Mouse (Mus musculus): Measurements from ENCODE around the gene Scgb1b20. TPM values are rescaled to one million over a fixed set of nuclear protein-coding genes. Genes with fewer than 3 reads are reported as not detected.
"Not testable (repeated sequence)": the region's sequence is repeated elsewhere in the genome, so short reads cannot be mapped to it uniquely, and the experiment has no call there.

Gene Scgb1b20
- total RNA-seq (2015; ENCODE audit: low replicate concordance) (not detected in 2 replicates), total RNA-seq (2017; ENCODE audit: low replicate concordance) (not detected in 2 replicates)

DNA sequence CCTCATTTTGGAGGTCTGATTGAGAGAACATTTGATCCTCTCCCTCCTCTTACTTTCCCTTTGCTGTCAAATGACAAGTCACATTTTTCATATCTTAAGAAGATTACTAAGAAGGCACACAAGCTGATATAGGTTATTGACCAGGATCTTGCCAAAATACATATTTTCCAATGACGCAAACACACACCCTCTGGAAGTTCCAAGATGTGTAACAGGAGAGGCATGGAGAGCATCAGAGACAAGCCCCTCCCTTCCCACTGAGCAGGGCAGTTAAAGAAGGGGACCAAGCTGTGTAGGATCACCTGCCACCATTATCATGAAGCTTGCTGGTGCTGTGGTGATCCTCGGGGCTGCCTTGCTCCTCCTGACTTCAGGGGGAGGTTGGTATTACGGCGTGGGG is at the start of gene Scgb1b20:
Gene Scgb1b20 (plus strand): TSS at position 301 of the 400 bp plus-strand sequence.
- ATAC-seq (replicated peaks; ENCODE audit: low FRiP score, poor library complexity, severe bottlenecking), result not testable (repeated sequence)

DNA sequence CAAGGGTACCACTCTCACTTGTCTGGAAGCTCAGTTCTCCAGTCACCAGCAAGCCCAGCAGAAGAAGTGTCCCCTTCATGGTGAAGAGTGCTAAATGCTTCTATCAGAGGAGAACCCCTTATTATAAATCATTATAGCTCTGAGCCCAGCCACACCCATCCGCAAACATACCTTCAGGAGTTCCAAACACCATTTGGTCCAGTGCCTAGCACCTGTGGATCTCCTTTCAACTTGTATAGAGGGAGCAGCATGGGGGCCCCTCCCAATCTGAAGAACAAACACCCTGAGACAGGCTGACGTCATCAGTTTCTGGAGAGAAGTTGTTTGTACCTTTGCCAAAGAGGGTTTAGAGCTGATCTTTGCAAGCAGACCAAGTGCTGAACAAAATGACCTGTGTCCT is 6.8 kb upstream of the Scgb1b20 start, which contains the start of gene Scgb2b20:
Gene Scgb2b20 (minus strand): TSS at position 101 of the 400 bp plus-strand sequence.
- ATAC-seq (replicated peaks; ENCODE audit: low FRiP score, poor library complexity, severe bottlenecking), result not testable (repeated sequence)

DNA sequence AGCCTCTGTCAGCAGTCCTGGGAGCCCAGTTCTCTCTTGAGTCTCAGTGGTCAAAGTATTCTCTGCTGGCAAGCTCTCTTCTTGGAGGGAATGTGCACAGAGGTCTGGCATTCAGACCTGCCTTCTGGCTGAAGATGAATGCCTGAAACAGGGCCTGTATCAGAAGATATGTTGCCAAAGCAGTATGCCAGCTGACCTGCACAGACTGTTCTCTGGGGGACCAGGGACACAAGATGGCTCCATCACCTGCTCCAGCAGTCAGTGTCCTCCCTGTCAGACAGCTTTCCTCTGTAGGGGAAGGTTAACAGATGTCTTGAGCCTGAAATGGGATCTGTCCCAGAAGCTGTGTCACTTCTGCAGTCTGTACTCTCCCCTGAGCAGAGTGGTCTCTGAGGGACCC is 26.7 kb downstream of the Scgb1b20 start:
- ATAC-seq (replicated peaks; ENCODE audit: low FRiP score, poor library complexity, severe bottlenecking), result not testable (repeated sequence)

DNA sequence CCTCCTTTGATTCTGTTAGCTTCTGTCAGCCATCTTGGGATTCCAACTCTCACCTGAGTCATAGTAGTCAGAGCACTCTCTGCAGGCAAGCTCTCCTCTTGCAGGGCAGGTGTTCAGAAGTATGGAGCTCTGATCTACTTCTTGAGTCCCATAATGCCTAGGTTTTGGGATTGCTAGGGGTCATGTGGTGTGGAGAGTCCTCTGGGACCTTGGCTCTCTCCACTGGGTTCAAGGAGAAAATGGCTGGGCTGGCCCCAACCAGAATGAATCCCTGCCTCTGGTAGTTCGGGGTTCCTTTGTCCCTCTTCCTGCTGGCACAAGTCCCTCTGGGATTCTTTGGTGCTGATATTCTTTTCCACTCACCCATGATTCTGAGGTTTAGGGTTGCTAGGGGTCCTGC is 28.6 kb downstream of the Scgb1b20 start:
- ATAC-seq (replicated peaks; ENCODE audit: low FRiP score, poor library complexity, severe bottlenecking), result no peak

DNA sequence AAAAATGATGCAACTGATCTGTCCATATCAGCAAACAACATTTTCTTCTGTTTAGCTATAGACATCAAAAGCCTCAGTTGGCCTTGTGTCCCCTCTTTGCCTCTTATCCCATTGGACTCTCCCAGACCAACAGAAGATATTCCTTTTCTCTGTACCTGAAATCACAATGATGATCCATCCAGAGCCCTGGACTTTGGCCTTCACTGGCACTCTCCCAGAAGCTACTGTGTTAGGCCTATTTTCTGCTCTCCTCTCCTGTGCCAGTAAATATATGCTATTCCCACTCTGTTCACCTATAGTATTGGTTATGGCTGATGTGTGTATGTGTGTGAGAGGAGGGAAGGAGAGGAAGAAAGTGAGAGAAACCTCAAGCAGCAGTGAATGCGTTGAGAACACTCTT is 36.6 kb downstream of the Scgb1b20 start:
- ATAC-seq (replicated peaks; ENCODE audit: low FRiP score, poor library complexity, severe bottlenecking), result not testable (repeated sequence)

Other genes with a start within 250 kb of the Scgb1b20 start
- gene Scgb2b18, start 199.4 kb upstream of the Scgb1b20 start, total RNA-seq (2015; ENCODE audit: low replicate concordance), result not detected in 2 replicates
- gene Scgb2b18, start 199.4 kb upstream of the Scgb1b20 start, total RNA-seq (2017; ENCODE audit: low replicate concordance), result not detected in 2 replicates
- gene Scgb1b18, start 187.7 kb upstream of the Scgb1b20 start, total RNA-seq (2015; ENCODE audit: low replicate concordance), result not detected in 2 replicates
- not detected in 2 replicates for gene Scgb1b18, start 187.7 kb upstream of the Scgb1b20 start, total RNA-seq (2017; ENCODE audit: low replicate concordance)
- not detected in 2 replicates for gene Scgb2b19, start 92.9 kb upstream of the Scgb1b20 start, total RNA-seq (2015; ENCODE audit: low replicate concordance)
- gene Scgb2b19, start 92.9 kb upstream of the Scgb1b20 start, total RNA-seq (2017; ENCODE audit: low replicate concordance), result not detected in 2 replicates
- not detected in 2 replicates for gene Scgb1b19, start 85.9 kb upstream of the Scgb1b20 start, total RNA-seq (2015; ENCODE audit: low replicate concordance)
- not detected in 2 replicates for gene Scgb1b19, start 85.9 kb upstream of the Scgb1b20 start, total RNA-seq (2017; ENCODE audit: low replicate concordance)
- gene Scgb2b20, start 6.9 kb upstream of the Scgb1b20 start, total RNA-seq (2015; ENCODE audit: low replicate concordance), result not detected in 2 replicates
- gene Scgb2b20, start 6.9 kb upstream of the Scgb1b20 start, total RNA-seq (2017; ENCODE audit: low replicate concordance), result not detected in 2 replicates
- not detected in 2 replicates for gene Scgb2b21, start 147.2 kb downstream of the Scgb1b20 start, total RNA-seq (2015; ENCODE audit: low replicate concordance)
- gene Scgb2b21, start 147.2 kb downstream of the Scgb1b20 start, total RNA-seq (2017; ENCODE audit: low replicate concordance), result not detected in 2 replicates